Mouse (Mus musculus): ENCODE results near the gene Ifi27.
"Not testable (repeated sequence)": the region's sequence is repeated elsewhere in the genome, so short reads cannot be mapped to it uniquely, and the experiment has no call there.

Gene Ifi27

GRCm38 (mm10) chr12:103476779-103477389 lies 42.9 kb downstream of the Ifi27 start:
- H3K9me3 ChIP-seq (ENCODE audit: low read length), result no peaks in the 10 kb centered on the region
- no peaks in the 10 kb centered on the region for H3K36me3 ChIP-seq (ENCODE audit: insufficient read depth, low read length)
- H3K4me1 ChIP-seq (replicated peaks; ENCODE audit: low read depth, low read length), result no peaks in the 10 kb centered on the region
- H3K4me3 ChIP-seq (replicated peaks; ENCODE audit: low read length), result no peak overlapping the region
- no peaks in the 10 kb centered on the region for H3K27me3 ChIP-seq (ENCODE audit: insufficient read depth, low read length)
- no peak for TF ChIP-seq POU5F1 (IDR thresholded peaks at IDR 0.05; ENCODE audit: borderline replicate concordance, low read length)
- no peak for TF ChIP-seq CTCF (conservative IDR thresholded peaks at IDR 0.05; ENCODE audit: low read length)

- TF ChIP-seq CTCF (conservative IDR thresholded peaks at IDR 0.05; ENCODE audit: low read length), result no peak
- TF ChIP-seq NANOG (IDR thresholded peaks at IDR 0.05; ENCODE audit: borderline replicate concordance, low read length), result no peak
- no peak for TF ChIP-seq POU5F1 (IDR thresholded peaks at IDR 0.05; ENCODE audit: borderline replicate concordance, low read length)
- Histone ChIP-seq H3K36me3 (ENCODE audit: insufficient read depth, low read length) (no peaks in the 10 kb centered on the region), H3K4me1 (replicated peaks; ENCODE audit: low read depth, low read length) (no peaks in the 10 kb centered on the region), H3K4me3 (replicated peaks; ENCODE audit: low read length) (no peak overlapping the region), H3K9me3 (ENCODE audit: low read length) (no peaks in the 10 kb centered on the region), H3K27me3 (ENCODE audit: insufficient read depth, low read length) (no peaks in the 10 kb centered on the region)
Observed at GRCm38 (mm10) chr12:103477461-103478015, 43.5 kb downstream of the Ifi27 start.

GRCm38 (mm10) chr12:103481671-103482070 lies 47.7 kb downstream of the Ifi27 start:
- Histone ChIP-seq H3K9me3 (ENCODE audit: low read length) (no peaks in the 10 kb centered on the region), H3K36me3 (ENCODE audit: insufficient read depth, low read length) (no peaks in the 10 kb centered on the region), H3K4me1 (replicated peaks; ENCODE audit: low read depth, low read length) (peaks cover 3% of the 10 kb centered on the region; the same call in 1 of the 2 replicates), H3K27me3 (ENCODE audit: insufficient read depth, low read length) (no peaks in the 10 kb centered on the region), H3K4me3 (replicated peaks; ENCODE audit: low read length) (no peak overlapping the region)
- TF ChIP-seq CTCF (conservative IDR thresholded peaks at IDR 0.05; ENCODE audit: low read length) (no peak), POU5F1 (IDR thresholded peaks at IDR 0.05; ENCODE audit: borderline replicate concordance, low read length) (no peak), NANOG (IDR thresholded peaks at IDR 0.05; ENCODE audit: borderline replicate concordance, low read length) (no peak)

- no peak for TF ChIP-seq POU5F1 (IDR thresholded peaks at IDR 0.05; ENCODE audit: borderline replicate concordance, low read length)
- no peak for TF ChIP-seq NANOG (IDR thresholded peaks at IDR 0.05; ENCODE audit: borderline replicate concordance, low read length)
- TF ChIP-seq CTCF (conservative IDR thresholded peaks at IDR 0.05; ENCODE audit: low read length), result no peak
- H3K4me3 ChIP-seq (replicated peaks; ENCODE audit: low read length), result no peak overlapping the region
- no peaks in the 10 kb centered on the region for H3K27me3 ChIP-seq (ENCODE audit: insufficient read depth, low read length)
- H3K36me3 ChIP-seq (ENCODE audit: insufficient read depth, low read length), result no peaks in the 10 kb centered on the region
- peaks cover 3% of the 10 kb centered on the region; the same call in 1 of the 2 replicates for H3K4me1 ChIP-seq (replicated peaks; ENCODE audit: low read depth, low read length)
- H3K9me3 ChIP-seq (ENCODE audit: low read length), result no peaks in the 10 kb centered on the region
Observed at GRCm38 (mm10) chr12:103482781-103483180, 48.8 kb downstream of the Ifi27 start.

- not testable (repeated sequence) for H3K4me1 ChIP-seq (replicated peaks; ENCODE audit: low read depth, low read length); H3K9me3 ChIP-seq (ENCODE audit: low read length); H3K4me3 ChIP-seq (replicated peaks; ENCODE audit: low read length); H3K27me3 ChIP-seq (ENCODE audit: insufficient read depth, low read length); H3K36me3 ChIP-seq (ENCODE audit: insufficient read depth, low read length)
Observed at GRCm38 (mm10) chr12:103484200-103484972, 50.4 kb downstream of the Ifi27 start.

GRCm38 (mm10) chr12:103486726-103487125 lies 52.7 kb downstream of the Ifi27 start:
- H3K27me3 ChIP-seq (ENCODE audit: insufficient read depth, low read length), result no peaks in the 10 kb centered on the region
- TF ChIP-seq NANOG (IDR thresholded peaks at IDR 0.05; ENCODE audit: borderline replicate concordance, low read length) (no peak), POU5F1 (IDR thresholded peaks at IDR 0.05; ENCODE audit: borderline replicate concordance, low read length) (no peak), CTCF (conservative IDR thresholded peaks at IDR 0.05; ENCODE audit: low read length) (no peak)
- no peaks in the 10 kb centered on the region for H3K36me3 ChIP-seq (ENCODE audit: insufficient read depth, low read length)
- H3K4me3 ChIP-seq (replicated peaks; ENCODE audit: low read length), result no peak overlapping the region
- H3K4me1 ChIP-seq (replicated peaks; ENCODE audit: low read depth, low read length), result peaks cover 3% of the 10 kb centered on the region; the same call in 1 of the 2 replicates
- no peaks in the 10 kb centered on the region for H3K9me3 ChIP-seq (ENCODE audit: low read length)

GRCm38 (mm10) chr12:103487276-103487675 lies 53.3 kb downstream of the Ifi27 start:
- no peaks in the 10 kb centered on the region for H3K36me3 ChIP-seq (ENCODE audit: insufficient read depth, low read length)
- TF ChIP-seq CTCF (conservative IDR thresholded peaks at IDR 0.05; ENCODE audit: low read length), result no peak
- TF ChIP-seq POU5F1 (IDR thresholded peaks at IDR 0.05; ENCODE audit: borderline replicate concordance, low read length), result no peak
- no peak for TF ChIP-seq NANOG (IDR thresholded peaks at IDR 0.05; ENCODE audit: borderline replicate concordance, low read length)
- no peaks in the 10 kb centered on the region for H3K27me3 ChIP-seq (ENCODE audit: insufficient read depth, low read length)
- H3K9me3 ChIP-seq (ENCODE audit: low read length), result no peaks in the 10 kb centered on the region
- no peak overlapping the region for H3K4me3 ChIP-seq (replicated peaks; ENCODE audit: low read length)
- peaks cover 3% of the 10 kb centered on the region; the same call in 1 of the 2 replicates for H3K4me1 ChIP-seq (replicated peaks; ENCODE audit: low read depth, low read length)

- Histone ChIP-seq H3K4me1 (replicated peaks; ENCODE audit: low read depth, low read length) (peaks cover 3% of the 10 kb centered on the region; the same call in 1 of the 2 replicates), H3K4me3 (replicated peaks; ENCODE audit: low read length) (no peak overlapping the region), H3K27me3 (ENCODE audit: insufficient read depth, low read length) (no peaks in the 10 kb centered on the region), H3K9me3 (ENCODE audit: low read length) (no peaks in the 10 kb centered on the region), H3K36me3 (ENCODE audit: insufficient read depth, low read length) (no peaks in the 10 kb centered on the region)
- TF ChIP-seq NANOG (IDR thresholded peaks at IDR 0.05; ENCODE audit: borderline replicate concordance, low read length) (no peak), POU5F1 (IDR thresholded peaks at IDR 0.05; ENCODE audit: borderline replicate concordance, low read length) (no peak), CTCF (conservative IDR thresholded peaks at IDR 0.05; ENCODE audit: low read length) (no peak)
Observed at GRCm38 (mm10) chr12:103487750-103488149, 53.7 kb downstream of the Ifi27 start.

Measured in E14TG2a.4 (cell line).